Mouse (Mus musculus): ENCODE measurements at regions not wholly inside any gene's neighbourhood (a gene's known extent, or its start where the extent isn't known, plus 50 kb on each side); places are given as distances from the start of the nearest gene placed in this dataset.

GRCm38 (mm10) chr12:45614509-45615150, 540.1 kb upstream of the Stxbp6 start:
- no peaks in the 10 kb centered on the region for H3K36me3 ChIP-seq (replicated peaks; ENCODE audit: control insufficient read depth, insufficient read depth, low read length)
- ATAC-seq (ENCODE audit: insufficient read depth, low read depth) = no peak
- H3K9me3 ChIP-seq (replicated peaks; ENCODE audit: control insufficient read depth, low read length) = no peaks in the 10 kb centered on the region
- H3K4me1 ChIP-seq (ENCODE audit: control insufficient read depth, insufficient read depth) = no peaks in the 10 kb centered on the region
- DNase-seq (ENCODE audit: low spot score) = no peak
- no peak overlapping the region for H3K9ac ChIP-seq (replicated peaks; ENCODE audit: low read depth, low read length)
- no peaks in the 10 kb centered on the region for H3K27me3 ChIP-seq (ENCODE audit: control insufficient read depth, insufficient read depth, low read length)
- no peak overlapping the region for H3K4me3 ChIP-seq (ENCODE audit: low read depth, low read length)
- no peak overlapping the region for H3K27ac ChIP-seq (ENCODE audit: low read depth)
- WGBS = 42% methylated on average over 1 of the region's 1 CpGs
- no peak for TF ChIP-seq EP300 (IDR thresholded peaks at IDR 0.05; ENCODE audit: low read depth)
- H3K4me2 ChIP-seq (ENCODE audit: low read depth, low read length) = no peak overlapping the region

GRCm38 (mm10) chr12:45614074-45614473, 539.6 kb upstream of the Stxbp6 start:
- no peak overlapping the region for H3K9ac ChIP-seq (replicated peaks; ENCODE audit: low read depth, low read length)
- H3K4me1 ChIP-seq (ENCODE audit: control insufficient read depth, insufficient read depth) = no peaks in the 10 kb centered on the region
- no peaks in the 10 kb centered on the region for H3K27me3 ChIP-seq (ENCODE audit: control insufficient read depth, insufficient read depth, low read length)
- H3K4me3 ChIP-seq (ENCODE audit: low read depth, low read length) = no peak overlapping the region
- no peaks in the 10 kb centered on the region for H3K36me3 ChIP-seq (replicated peaks; ENCODE audit: control insufficient read depth, insufficient read depth, low read length)
- no peak overlapping the region for H3K4me2 ChIP-seq (ENCODE audit: low read depth, low read length)
- DNase-seq (ENCODE audit: low spot score) (no peak), ATAC-seq (ENCODE audit: insufficient read depth, low read depth) (no peak)
- H3K9me3 ChIP-seq (replicated peaks; ENCODE audit: control insufficient read depth, low read length) = no peaks in the 10 kb centered on the region
- H3K27ac ChIP-seq (ENCODE audit: low read depth) = no peak overlapping the region
- TF ChIP-seq EP300 (IDR thresholded peaks at IDR 0.05; ENCODE audit: low read depth) (no peak), CTCF (IDR thresholded peaks at IDR 0.05; ENCODE audit: low read depth) (no peak)

GRCm38 (mm10) chr12:45599443-45599842, 524.9 kb upstream of the Stxbp6 start:
- DNase-seq (ENCODE audit: low spot score) (no peak), ATAC-seq (ENCODE audit: insufficient read depth, low read depth) (no peak)
- no peaks in the 10 kb centered on the region for H3K4me1 ChIP-seq (ENCODE audit: control insufficient read depth, insufficient read depth)
- H3K4me3 ChIP-seq (ENCODE audit: low read depth, low read length) = no peak overlapping the region
- no peaks in the 10 kb centered on the region for H3K9me3 ChIP-seq (replicated peaks; ENCODE audit: control insufficient read depth, low read length)
- no peak overlapping the region for H3K9ac ChIP-seq (replicated peaks; ENCODE audit: low read depth, low read length)
- H3K36me3 ChIP-seq (replicated peaks; ENCODE audit: control insufficient read depth, insufficient read depth, low read length) = no peaks in the 10 kb centered on the region
- TF ChIP-seq CTCF (IDR thresholded peaks at IDR 0.05; ENCODE audit: low read depth) (no peak), EP300 (IDR thresholded peaks at IDR 0.05; ENCODE audit: low read depth) (no peak)
- H3K4me2 ChIP-seq (ENCODE audit: low read depth, low read length) = no peak overlapping the region
- H3K27ac ChIP-seq (ENCODE audit: low read depth) = no peak overlapping the region
- no peaks in the 10 kb centered on the region for H3K27me3 ChIP-seq (ENCODE audit: control insufficient read depth, insufficient read depth, low read length)
- WGBS = 67% methylated on average over 3 of the region's 3 CpGs

- DNase-seq (ENCODE audit: low spot score) (no peak), ATAC-seq (ENCODE audit: insufficient read depth, low read depth) (no peak)
- H3K4me2 ChIP-seq (ENCODE audit: low read depth, low read length) = no peak overlapping the region
- no peaks in the 10 kb centered on the region for H3K4me1 ChIP-seq (ENCODE audit: control insufficient read depth, insufficient read depth)
- no peaks in the 10 kb centered on the region for H3K27me3 ChIP-seq (ENCODE audit: control insufficient read depth, insufficient read depth, low read length)
- H3K4me3 ChIP-seq (ENCODE audit: low read depth, low read length) = no peak overlapping the region
- H3K27ac ChIP-seq (ENCODE audit: low read depth) = no peak overlapping the region
- TF ChIP-seq CTCF (IDR thresholded peaks at IDR 0.05; ENCODE audit: low read depth) (no peak), EP300 (IDR thresholded peaks at IDR 0.05; ENCODE audit: low read depth) (no peak)
- H3K36me3 ChIP-seq (replicated peaks; ENCODE audit: control insufficient read depth, insufficient read depth, low read length) = no peaks in the 10 kb centered on the region
- no peaks in the 10 kb centered on the region for H3K9me3 ChIP-seq (replicated peaks; ENCODE audit: control insufficient read depth, low read length)
- WGBS = 44% methylated on average over 4 of the region's 4 CpGs
- no peak overlapping the region for H3K9ac ChIP-seq (replicated peaks; ENCODE audit: low read depth, low read length)
Measured at GRCm38 (mm10) chr12:45597904-45598570, 523.5 kb upstream of the Stxbp6 start.

- DNase-seq (ENCODE audit: low spot score) (no peak), ATAC-seq (ENCODE audit: insufficient read depth, low read depth) (no peak)
- Histone ChIP-seq H3K9ac (replicated peaks; ENCODE audit: low read depth, low read length) (no peak overlapping the region), H3K4me1 (ENCODE audit: control insufficient read depth, insufficient read depth) (no peaks in the 10 kb centered on the region), H3K4me3 (ENCODE audit: low read depth, low read length) (no peak overlapping the region), H3K36me3 (replicated peaks; ENCODE audit: control insufficient read depth, insufficient read depth, low read length) (no peaks in the 10 kb centered on the region), H3K27ac (ENCODE audit: low read depth) (no peak overlapping the region), H3K4me2 (ENCODE audit: low read depth, low read length) (no peak overlapping the region), H3K27me3 (ENCODE audit: control insufficient read depth, insufficient read depth, low read length) (no peaks in the 10 kb centered on the region), H3K9me3 (replicated peaks; ENCODE audit: control insufficient read depth, low read length) (no peaks in the 10 kb centered on the region)
- 88% methylated on average over 3 of the region's 3 CpGs for WGBS
- no peak for TF ChIP-seq CTCF (IDR thresholded peaks at IDR 0.05; ENCODE audit: low read depth)
- no peak for TF ChIP-seq EP300 (IDR thresholded peaks at IDR 0.05; ENCODE audit: low read depth)
Measured at GRCm38 (mm10) chr12:45594689-45595088, 520.2 kb upstream of the Stxbp6 start.

GRCm38 (mm10) chr12:45590191-45590590, 515.7 kb upstream of the Stxbp6 start:
- Histone ChIP-seq H3K4me2 (ENCODE audit: low read depth, low read length) (no peak overlapping the region), H3K9me3 (replicated peaks; ENCODE audit: control insufficient read depth, low read length) (no peaks in the 10 kb centered on the region), H3K9ac (replicated peaks; ENCODE audit: low read depth, low read length) (no peak overlapping the region), H3K27ac (ENCODE audit: low read depth) (no peak overlapping the region), H3K4me3 (ENCODE audit: low read depth, low read length) (no peak overlapping the region), H3K4me1 (ENCODE audit: control insufficient read depth, insufficient read depth) (no peaks in the 10 kb centered on the region), H3K27me3 (ENCODE audit: control insufficient read depth, insufficient read depth, low read length) (no peaks in the 10 kb centered on the region), H3K36me3 (replicated peaks; ENCODE audit: control insufficient read depth, insufficient read depth, low read length) (no peaks in the 10 kb centered on the region)
- no peak for DNase-seq (ENCODE audit: low spot score)
- no peak for ATAC-seq (ENCODE audit: insufficient read depth, low read depth)
- WGBS = 71% methylated on average over 2 of the region's 2 CpGs
- no peak for TF ChIP-seq CTCF (IDR thresholded peaks at IDR 0.05; ENCODE audit: low read depth)
- no peak for TF ChIP-seq EP300 (IDR thresholded peaks at IDR 0.05; ENCODE audit: low read depth)
